Mouse (Mus musculus): ENCODE data around the gene Foxn3. TPM values are rescaled to one million over a fixed set of nuclear protein-coding genes. Genes with fewer than 3 reads are reported as not detected.

Foxn3 gene
- polyA plus RNA-seq, 1 experiment from 2014 or later = 74.5 TPM

DNA sequence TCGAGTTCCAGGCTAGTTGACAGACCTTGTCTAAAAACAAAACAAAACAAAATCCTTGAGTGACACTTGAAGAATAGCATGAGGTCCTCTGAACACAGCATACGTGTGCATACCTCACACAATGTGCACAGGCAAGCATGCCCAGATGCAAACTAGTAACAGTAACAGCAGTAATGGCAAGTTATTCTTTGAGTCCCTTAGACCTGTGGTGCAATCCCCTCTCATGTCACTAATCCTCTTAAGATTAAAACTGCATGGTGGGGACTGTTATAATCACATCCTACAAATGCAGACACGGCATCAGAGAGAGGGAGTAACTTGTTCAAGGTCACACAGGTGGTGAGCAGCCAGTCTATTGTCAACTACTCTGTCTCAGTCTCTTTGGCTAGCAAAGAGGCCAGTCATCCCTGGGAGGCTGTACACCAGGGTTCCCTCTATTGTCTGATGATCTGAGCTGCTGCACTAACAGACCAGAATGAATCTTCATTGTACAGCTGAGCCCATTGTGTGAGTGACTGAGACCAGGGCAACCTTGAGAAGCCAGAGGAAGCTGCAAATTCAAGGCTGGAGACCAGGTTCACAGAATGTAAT is 383.1 kb downstream of the Foxn3 start:
- WGBS = 81% methylated on average over 3 of the region's 3 CpGs
- ATAC-seq (ENCODE audit: low read depth) = no peak
- Histone ChIP-seq H3K9ac (no peak overlapping the region), H3K4me3 (no peak overlapping the region), H3K9me3 (no peaks in the 10 kb centered on the region), H3K4me2 (no peak overlapping the region), H3K27me3 (no peaks in the 10 kb centered on the region), H3K36me3 (no peaks in the 10 kb centered on the region), H3K4me1 (replicated peaks) (no peaks in the 10 kb centered on the region), H3K27ac (replicated peaks) (no peak overlapping the region)

DNA sequence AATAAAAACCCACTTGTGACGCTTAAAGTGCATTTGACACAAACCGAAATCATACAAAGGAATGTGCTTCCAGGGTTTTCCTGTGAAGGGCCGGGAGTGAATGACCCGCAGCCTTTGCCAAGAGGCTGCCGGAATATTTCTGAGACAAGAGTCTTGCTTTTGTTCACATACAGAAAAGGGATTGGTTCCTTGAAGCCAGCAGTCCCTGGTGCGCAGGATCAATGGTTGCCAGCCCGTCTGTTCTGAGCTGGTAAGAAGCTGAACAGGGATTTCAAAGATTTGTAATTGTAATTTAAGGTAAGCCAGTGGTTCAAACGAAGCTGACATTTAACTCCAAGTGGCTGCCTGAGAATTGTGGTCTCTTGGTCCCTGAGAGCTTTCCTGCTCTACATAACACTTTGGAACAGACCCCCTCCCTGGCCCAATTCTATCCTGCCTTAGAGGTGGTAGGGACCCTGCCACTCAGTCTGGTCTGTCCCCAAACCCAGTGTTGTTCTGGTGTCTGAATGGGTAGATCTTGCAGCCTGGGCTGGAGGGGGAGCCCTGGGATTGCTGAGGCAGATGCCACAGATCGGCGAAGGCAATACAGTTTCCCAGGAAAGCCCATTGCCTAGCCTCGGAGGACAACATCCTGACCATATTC is 388.3 kb downstream of the Foxn3 start:
- Histone ChIP-seq H3K9ac (no peak overlapping the region), H3K4me2 (no peak overlapping the region), H3K36me3 (no peaks in the 10 kb centered on the region), H3K9me3 (no peaks in the 10 kb centered on the region), H3K27me3 (no peaks in the 10 kb centered on the region), H3K27ac (replicated peaks) (no peak overlapping the region), H3K4me1 (replicated peaks) (no peaks in the 10 kb centered on the region), H3K4me3 (no peak overlapping the region)
- ATAC-seq (ENCODE audit: low read depth) = no peak
- 63% methylated on average over 11 of the region's 11 CpGs for WGBS

DNA sequence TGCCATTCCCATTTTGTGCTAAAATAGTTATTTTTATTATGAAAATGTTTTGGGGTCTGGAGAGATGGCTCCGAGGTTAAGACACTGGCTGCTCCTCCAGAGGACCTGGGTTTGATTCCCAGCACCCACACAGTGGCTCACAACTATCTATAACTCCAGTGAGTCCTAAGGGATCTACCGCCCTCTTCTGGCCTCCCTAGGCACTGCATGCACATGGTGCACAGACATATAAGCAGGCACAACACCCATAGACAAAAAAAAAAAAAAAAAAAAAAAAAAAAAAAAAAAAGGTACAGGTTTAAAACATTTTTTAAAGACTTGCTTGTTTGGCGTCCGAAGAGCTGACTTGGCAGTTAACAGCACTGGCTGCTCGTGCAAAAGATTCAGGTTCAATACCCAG is 391.2 kb downstream of the Foxn3 start:
- Histone ChIP-seq H3K36me3 (no peaks in the 10 kb centered on the region), H3K9ac (no peak overlapping the region), H3K27me3 (no peaks in the 10 kb centered on the region), H3K4me2 (no peak overlapping the region), H3K4me3 (no peak overlapping the region), H3K9me3 (no peaks in the 10 kb centered on the region), H3K4me1 (replicated peaks) (no peaks in the 10 kb centered on the region), H3K27ac (replicated peaks) (no peak overlapping the region)
- no peak for ATAC-seq (ENCODE audit: low read depth)
- whole genome bisulfite sequencing = 86% methylated on average over 5 of the region's 5 CpGs

- no peaks in the 10 kb centered on the region for H3K27me3 ChIP-seq
- no peaks in the 10 kb centered on the region for H3K4me1 ChIP-seq (replicated peaks)
- no peak overlapping the region for H3K27ac ChIP-seq (replicated peaks)
- H3K36me3 ChIP-seq = no peaks in the 10 kb centered on the region
- H3K4me3 ChIP-seq = no peak overlapping the region
- no peaks in the 10 kb centered on the region for H3K9me3 ChIP-seq
- ATAC-seq (ENCODE audit: low read depth) = no peak
- no peak overlapping the region for H3K4me2 ChIP-seq
- H3K9ac ChIP-seq = no peak overlapping the region
- WGBS = 88% methylated on average over 6 of the region's 6 CpGs
Measured at GRCm38 (mm10) chr12:99169925-99170324, 393.5 kb downstream of the Foxn3 start.

DNA sequence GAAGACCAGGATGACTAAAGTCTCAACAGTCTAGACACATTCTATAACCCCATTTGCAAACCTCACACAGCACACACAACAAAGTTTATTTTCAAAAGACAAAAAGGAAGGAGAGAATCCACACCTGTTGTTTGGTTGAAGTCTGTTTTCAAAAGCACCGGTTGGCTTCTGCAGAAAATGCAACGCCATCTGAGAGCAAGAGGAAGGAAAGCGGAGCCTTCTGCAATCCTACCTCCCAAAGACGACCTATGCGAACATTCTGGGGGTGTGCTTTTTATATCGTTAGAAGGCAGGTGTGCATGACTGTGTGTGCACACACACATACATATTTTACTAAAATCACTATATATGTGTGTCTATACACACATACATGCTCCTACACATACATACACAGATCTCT is 397.3 kb downstream of the Foxn3 start:
- Histone ChIP-seq H3K9me3 (no peaks in the 10 kb centered on the region), H3K9ac (no peak overlapping the region), H3K27ac (replicated peaks) (no peak overlapping the region), H3K4me2 (no peak overlapping the region), H3K4me3 (no peak overlapping the region), H3K27me3 (no peaks in the 10 kb centered on the region), H3K36me3 (no peaks in the 10 kb centered on the region), H3K4me1 (replicated peaks) (peaks cover 24% of the 10 kb centered on the region)
- 95% methylated on average over 6 of the region's 6 CpGs for WGBS
- ATAC-seq (ENCODE audit: low read depth) = no peak

DNA sequence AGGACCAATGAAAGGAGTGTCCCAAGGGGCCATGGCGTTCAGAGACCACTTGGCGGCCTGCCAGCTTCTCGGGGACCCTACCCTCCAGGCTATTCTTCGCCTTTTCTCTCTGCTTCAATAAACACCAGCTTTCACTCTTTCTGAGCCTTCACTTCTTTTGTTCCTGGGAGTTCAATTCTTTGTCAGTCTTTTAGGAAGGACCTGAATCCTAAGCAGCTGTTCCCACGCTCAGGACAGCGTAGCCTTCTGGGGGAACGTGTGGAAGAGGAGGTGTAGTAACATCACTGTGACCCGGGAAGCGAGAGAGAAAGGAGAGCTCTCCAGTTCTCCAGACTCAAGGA is 400.1 kb downstream of the Foxn3 start:
- Histone ChIP-seq H3K36me3 (no peaks in the 10 kb centered on the region), H3K27me3 (no peaks in the 10 kb centered on the region), H3K4me3 (no peak overlapping the region), H3K4me2 (no peak overlapping the region), H3K4me1 (replicated peaks) (peaks cover 24% of the 10 kb centered on the region), H3K9me3 (no peaks in the 10 kb centered on the region), H3K27ac (replicated peaks) (peak overlapping the region; percentile 57), H3K9ac (no peak overlapping the region)
- peak; percentile 64 for ATAC-seq (ENCODE audit: low read depth)
- WGBS = 35% methylated on average over 9 of the region's 9 CpGs

- Histone ChIP-seq H3K4me3 (no peak overlapping the region), H3K36me3 (no peaks in the 10 kb centered on the region), H3K27me3 (no peaks in the 10 kb centered on the region), H3K9me3 (no peaks in the 10 kb centered on the region), H3K9ac (no peak overlapping the region), H3K4me1 (replicated peaks) (peaks cover 24% of the 10 kb centered on the region), H3K4me2 (no peak overlapping the region), H3K27ac (replicated peaks) (peak overlapping the region; percentile 57)
- WGBS = 60% methylated on average over 12 of the region's 12 CpGs
- ATAC-seq (ENCODE audit: low read depth) = peak; percentile 42; the same call in 1 of the 2 replicates
Measured at GRCm38 (mm10) chr12:99162639-99163341, 400.6 kb downstream of the Foxn3 start.

- H3K27me3 ChIP-seq = no peaks in the 10 kb centered on the region
- no peaks in the 10 kb centered on the region for H3K36me3 ChIP-seq
- H3K4me3 ChIP-seq = no peak overlapping the region
- ATAC-seq (ENCODE audit: low read depth) = peak; percentile 48
- no peaks in the 10 kb centered on the region for H3K9me3 ChIP-seq
- 66% methylated on average over 10 of the region's 10 CpGs for WGBS
- H3K27ac ChIP-seq (replicated peaks) = peak overlapping the region; percentile 57; the same call in 1 of the 2 replicates
- H3K9ac ChIP-seq = no peak overlapping the region
- peaks cover 24% of the 10 kb centered on the region for H3K4me1 ChIP-seq (replicated peaks)
- no peak overlapping the region for H3K4me2 ChIP-seq
Measured at GRCm38 (mm10) chr12:99162188-99162587, 401.2 kb downstream of the Foxn3 start.

- no peaks in the 10 kb centered on the region for H3K9me3 ChIP-seq
- WGBS = 68% methylated on average over 8 of the region's 8 CpGs
- no peak for ATAC-seq (ENCODE audit: low read depth)
- H3K27me3 ChIP-seq = no peaks in the 10 kb centered on the region
- H3K4me1 ChIP-seq (replicated peaks) = peaks cover 24% of the 10 kb centered on the region
- H3K36me3 ChIP-seq = no peaks in the 10 kb centered on the region
- H3K9ac ChIP-seq = no peak overlapping the region
- H3K4me2 ChIP-seq = no peak overlapping the region
- H3K4me3 ChIP-seq = no peak overlapping the region
- no peak overlapping the region for H3K27ac ChIP-seq (replicated peaks)
Measured at GRCm38 (mm10) chr12:99160061-99160460, 403.3 kb downstream of the Foxn3 start.

GRCm38 (mm10) chr12:99155904-99156303 is 407.5 kb downstream of the Foxn3 start:
- H3K27ac ChIP-seq (replicated peaks) = no peak overlapping the region
- H3K4me1 ChIP-seq (replicated peaks) = peaks cover 20% of the 10 kb centered on the region
- no peak overlapping the region for H3K9ac ChIP-seq
- no peaks in the 10 kb centered on the region for H3K9me3 ChIP-seq
- H3K36me3 ChIP-seq = no peaks in the 10 kb centered on the region
- no peak overlapping the region for H3K4me3 ChIP-seq
- no peak for ATAC-seq (ENCODE audit: low read depth)
- no peak overlapping the region for H3K4me2 ChIP-seq
- WGBS = 90% methylated on average over 5 of the region's 5 CpGs
- no peaks in the 10 kb centered on the region for H3K27me3 ChIP-seq

DNA sequence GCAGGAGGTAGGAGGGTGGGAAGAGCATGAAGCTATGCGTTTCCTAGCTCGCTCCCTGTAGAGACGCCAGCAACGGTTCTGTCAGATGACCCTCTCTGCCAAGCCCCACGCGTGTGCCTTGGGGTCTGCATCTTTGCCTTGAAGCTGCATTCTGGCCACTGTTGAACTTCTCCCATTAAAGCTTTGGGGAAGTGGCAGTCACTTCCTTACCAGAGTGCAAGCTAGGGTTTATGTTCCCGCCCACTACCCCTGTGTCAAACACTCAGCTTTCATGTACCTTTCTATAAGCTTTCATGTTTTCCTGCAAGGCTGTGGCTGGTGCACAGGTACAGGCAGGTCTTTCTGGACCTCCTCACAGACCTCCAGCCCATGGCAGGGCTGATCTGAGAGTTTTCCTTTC is 409.2 kb downstream of the Foxn3 start:
- Histone ChIP-seq H3K9ac (no peak overlapping the region), H3K4me2 (no peak overlapping the region; the same call in 1 of the 2 replicates), H3K4me3 (no peak overlapping the region), H3K9me3 (no peaks in the 10 kb centered on the region), H3K4me1 (replicated peaks) (peaks cover 20% of the 10 kb centered on the region), H3K27me3 (no peaks in the 10 kb centered on the region), H3K27ac (replicated peaks) (peak overlapping the region; percentile 49; the same call in 1 of the 2 replicates), H3K36me3 (no peaks in the 10 kb centered on the region)
- no peak for ATAC-seq (ENCODE audit: low read depth)
- WGBS = 76% methylated on average over 7 of the region's 7 CpGs

GRCm38 (mm10) chr12:99153664-99154063 is 409.7 kb downstream of the Foxn3 start:
- 11% methylated on average over 10 of the region's 10 CpGs for WGBS
- Histone ChIP-seq H3K36me3 (no peaks in the 10 kb centered on the region), H3K9ac (no peak overlapping the region), H3K27me3 (no peaks in the 10 kb centered on the region), H3K9me3 (no peaks in the 10 kb centered on the region), H3K4me1 (replicated peaks) (peaks cover 20% of the 10 kb centered on the region), H3K27ac (replicated peaks) (peak overlapping the region; percentile 49; the same call in 1 of the 2 replicates), H3K4me3 (no peak overlapping the region), H3K4me2 (peak overlapping the region; percentile 43)
- peak; percentile 74 for ATAC-seq (ENCODE audit: low read depth)

Data from neural tube, embryonic 13.5 days (tissue).